Mouse (Mus musculus) kidney, adult 2 months (tissue): ENCODE data around the gene Neurl4.

ENCODE experiments used
- CTCF ChIP-seq: fragments of 200-500 bp; conservative IDR thresholded peaks from 2 replicates; pipeline ENCODE4 v1.5.1; 2011; ENCODE audit warnings: low read depth, mild to moderate bottlenecking, control low read depth, low read length, moderate library complexity, mixed read lengths; ENCODE audit not compliant: insufficient read depth, insufficient read length
- POLR2A ChIP-seq: fragments of 200-500 bp; IDR thresholded peaks from one replicate; pipeline ENCODE4 v1.6.1; 2011; ENCODE audit warnings: low read depth, low read length, control low read depth

GRCm38 (mm10) chr11:69919661-69920265, 18.9 kb downstream of the Neurl4 start:
- no peak for TF ChIP-seq CTCF
- TF ChIP-seq POLR2A = no peak
